Mouse (Mus musculus): ENCODE measurements around the gene Tmco1. TPM values are rescaled to one million over a fixed set of nuclear protein-coding genes. Genes with fewer than 3 reads are reported as not detected.

Gene Tmco1
- polyA plus RNA-seq, 1 experiment from 2014 or later, result 125 TPM

DNA sequence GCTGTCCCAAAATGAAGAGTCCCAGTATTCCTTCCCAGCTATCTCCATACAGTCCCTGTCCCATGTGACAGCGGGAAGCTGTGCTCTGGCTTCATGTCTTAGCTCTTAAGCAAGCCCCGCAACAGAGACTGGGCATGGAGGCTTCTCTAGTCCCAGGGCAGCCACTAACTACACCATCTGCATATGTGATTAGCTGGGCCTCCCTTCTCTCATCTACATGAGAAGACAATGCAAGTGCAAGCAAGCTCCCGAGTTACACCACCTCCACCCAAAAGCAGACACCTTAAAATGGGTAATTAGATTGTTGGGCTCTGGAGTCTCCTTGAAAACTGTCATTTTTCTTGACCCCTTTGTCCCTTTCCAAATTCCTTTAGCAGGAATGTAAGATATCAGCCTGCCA is 26.1 kb upstream of the Tmco1 start:
- H3K27me3 ChIP-seq (ENCODE audit: control insufficient read depth, insufficient read depth, low read depth, low read length), result no peaks in the 10 kb centered on the region
- H3K27ac ChIP-seq (ENCODE audit: low read length), result no peak overlapping the region
- no peak overlapping the region for H3K9ac ChIP-seq (ENCODE audit: low read length)
- H3K4me1 ChIP-seq (replicated peaks; ENCODE audit: control insufficient read depth, insufficient read depth, low read length), result peaks cover 10% of the 10 kb centered on the region
- ATAC-seq (ENCODE audit: low read depth), result no peak
- no peak overlapping the region for H3K4me2 ChIP-seq (ENCODE audit: low read depth, low read length)
- no peak overlapping the region for H3K4me3 ChIP-seq (ENCODE audit: low read length)
- WGBS, result 83% methylated on average over 3 of the region's 3 CpGs
- no peaks in the 10 kb centered on the region for H3K36me3 ChIP-seq (ENCODE audit: control insufficient read depth, insufficient read depth, low read length)
- no peaks in the 10 kb centered on the region for H3K9me3 ChIP-seq (ENCODE audit: control insufficient read depth, low read length)

DNA sequence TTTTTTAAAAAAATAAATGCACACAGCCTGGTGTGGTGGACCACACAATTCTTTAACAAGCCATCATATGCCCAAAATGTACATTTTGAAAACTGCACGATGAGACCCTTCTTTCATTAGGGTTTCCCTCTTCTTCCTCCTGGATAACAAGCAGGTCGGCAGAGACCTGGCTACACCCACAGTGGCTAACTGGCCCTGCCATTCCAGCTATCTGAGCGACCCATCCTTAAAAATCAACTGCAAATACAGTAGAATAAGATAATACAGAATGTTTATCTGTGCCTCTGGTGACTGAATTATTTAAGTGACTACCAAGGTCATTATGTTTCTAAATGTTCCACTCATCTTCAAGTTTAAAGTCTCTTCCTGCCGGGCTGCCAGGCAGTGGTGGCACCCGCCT is 25.4 kb upstream of the Tmco1 start:
- Histone ChIP-seq H3K27me3 (ENCODE audit: control insufficient read depth, insufficient read depth, low read depth, low read length) (no peaks in the 10 kb centered on the region), H3K9ac (ENCODE audit: low read length) (0 out of 2 replicates have a peak overlapping the region, but pooled peaks have one; percentile 17), H3K36me3 (ENCODE audit: control insufficient read depth, insufficient read depth, low read length) (no peaks in the 10 kb centered on the region), H3K4me3 (ENCODE audit: low read length) (peak overlapping the region; percentile 92), H3K4me2 (ENCODE audit: low read depth, low read length) (peak overlapping the region; percentile 77), H3K27ac (ENCODE audit: low read length) (no peak overlapping the region; the same call in 1 of the 2 replicates), H3K9me3 (ENCODE audit: control insufficient read depth, low read length) (no peaks in the 10 kb centered on the region), H3K4me1 (replicated peaks; ENCODE audit: control insufficient read depth, insufficient read depth, low read length) (peaks cover 10% of the 10 kb centered on the region)
- 39% methylated on average over 5 of the region's 5 CpGs for WGBS
- no peak for ATAC-seq (ENCODE audit: low read depth)

DNA sequence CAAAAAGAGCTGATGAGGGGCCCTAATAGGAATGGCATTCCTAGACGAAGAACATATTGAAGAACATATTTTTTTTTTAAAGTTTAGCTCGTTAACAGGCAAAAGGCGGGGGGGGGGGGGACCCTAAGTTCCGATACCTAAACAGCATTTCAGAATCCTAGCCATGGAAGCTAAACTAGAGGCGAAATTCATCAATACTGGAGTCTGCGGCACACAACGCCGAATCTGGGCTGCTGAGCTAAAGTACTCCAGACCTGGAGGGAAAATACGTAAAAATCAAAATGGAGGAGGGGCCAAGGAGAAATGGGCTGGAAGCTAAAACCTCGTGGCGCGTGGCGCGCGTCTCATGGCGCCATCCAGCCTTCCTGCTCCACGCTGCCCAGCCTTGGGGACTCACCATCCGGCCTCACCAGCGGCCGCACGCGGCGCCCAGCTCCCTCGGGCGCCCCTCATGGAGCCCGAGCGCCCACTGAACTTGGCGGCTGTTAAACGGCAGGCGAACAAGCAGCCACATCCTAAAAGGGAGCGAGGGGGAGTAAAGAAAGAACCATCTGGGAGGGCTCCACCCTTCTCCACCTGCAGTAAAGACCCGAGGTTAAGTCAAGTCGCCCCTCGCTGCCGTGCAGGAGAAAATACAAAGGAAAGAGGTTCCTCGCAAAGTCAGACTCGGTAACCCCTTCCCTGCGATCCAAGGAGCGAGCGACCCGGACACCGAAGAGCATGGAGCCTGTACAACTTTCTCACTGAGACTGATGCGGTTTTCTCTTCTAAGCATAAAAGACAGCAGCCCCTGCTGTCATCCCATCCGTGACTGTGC is 24.5 kb upstream of the Tmco1 start:
- peak overlapping the region; percentile 92 for H3K27ac ChIP-seq (ENCODE audit: low read length)
- no peaks in the 10 kb centered on the region for H3K27me3 ChIP-seq (ENCODE audit: control insufficient read depth, insufficient read depth, low read depth, low read length)
- H3K4me3 ChIP-seq (ENCODE audit: low read length), result peak overlapping the region; percentile 92
- H3K4me1 ChIP-seq (replicated peaks; ENCODE audit: control insufficient read depth, insufficient read depth, low read length), result peaks cover 10% of the 10 kb centered on the region
- no peaks in the 10 kb centered on the region for H3K36me3 ChIP-seq (ENCODE audit: control insufficient read depth, insufficient read depth, low read length)
- peak overlapping the region; percentile 88 for H3K9ac ChIP-seq (ENCODE audit: low read length)
- under 1% methylated on average over 44 of the region's 44 CpGs for WGBS
- no peaks in the 10 kb centered on the region for H3K9me3 ChIP-seq (ENCODE audit: control insufficient read depth, low read length)
- peak overlapping the region; percentile 77 for H3K4me2 ChIP-seq (ENCODE audit: low read depth, low read length)
- peak; percentile 43 for ATAC-seq (ENCODE audit: low read depth)

DNA sequence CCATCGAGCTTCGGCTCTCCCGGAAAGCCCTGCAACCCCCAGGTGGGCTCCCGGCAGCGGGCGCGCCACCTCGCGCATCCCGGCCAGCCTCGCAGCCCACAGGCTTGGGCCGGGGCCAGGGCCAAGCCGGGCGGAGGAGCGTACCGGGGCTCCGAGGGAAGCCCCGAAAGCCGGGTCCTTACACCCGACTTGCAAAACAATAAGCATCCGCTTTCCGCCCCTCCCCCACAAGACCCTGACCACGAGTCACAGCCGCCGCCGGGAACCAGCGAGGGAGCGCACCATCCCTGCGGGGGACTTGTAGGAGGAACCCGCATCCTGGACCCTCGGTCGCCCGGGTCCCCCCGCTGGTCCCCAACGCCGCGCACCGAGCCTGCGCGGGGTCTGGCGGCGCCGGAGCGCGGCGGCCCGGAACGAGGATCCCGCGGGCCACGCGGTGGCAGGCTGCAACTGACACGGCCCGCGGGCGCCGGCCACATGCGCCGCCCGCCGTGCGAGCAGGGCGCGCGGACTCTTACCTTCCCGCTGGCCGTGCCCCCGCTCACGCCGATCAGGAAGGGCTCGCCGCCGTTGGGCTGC is 23.8 kb upstream of the Tmco1 start:
- under 1% methylated on average over 68 of the region's 73 CpGs for WGBS

DNA sequence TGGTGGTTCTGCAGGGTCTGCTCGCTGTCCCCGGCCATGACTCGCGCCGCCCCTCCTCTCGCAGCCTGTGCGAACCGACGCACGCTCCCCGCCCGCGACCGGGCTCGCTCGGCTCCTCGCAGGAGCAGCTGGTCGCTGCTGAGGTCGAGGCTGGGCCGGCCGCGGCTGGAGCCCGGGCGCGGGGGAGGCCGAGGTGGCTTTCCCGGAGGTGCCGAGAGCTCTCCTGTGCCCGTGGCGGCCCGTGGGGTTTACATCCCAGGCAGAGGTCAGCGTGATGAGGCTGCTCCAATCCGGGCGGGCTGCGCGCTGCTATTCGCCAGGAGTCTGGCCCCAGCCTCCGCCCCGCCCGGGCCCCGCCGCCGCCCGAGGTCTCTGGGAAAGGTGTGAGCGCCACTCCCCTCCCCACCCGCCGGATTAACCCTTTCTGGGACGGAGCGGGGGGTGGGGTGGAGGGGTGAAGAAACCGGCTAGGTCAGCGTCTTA is 23.3 kb upstream of the Tmco1 start:
- H3K27me3 ChIP-seq (ENCODE audit: control insufficient read depth, insufficient read depth, low read depth, low read length), result peaks cover 3% of the 10 kb centered on the region; the same call in 1 of the 2 replicates
- WGBS, result under 1% methylated on average over 49 of the region's 51 CpGs

More for the DNA sequence above, 23.8 kb upstream of the Tmco1 start:
- Histone ChIP-seq H3K4me2 (ENCODE audit: low read depth, low read length) (peak overlapping the region; percentile 77), H3K27me3 (ENCODE audit: control insufficient read depth, insufficient read depth, low read depth, low read length) (no peaks in the 10 kb centered on the region), H3K9ac (ENCODE audit: low read length) (peak overlapping the region; percentile 88), H3K27ac (ENCODE audit: low read length) (peak overlapping the region; percentile 92), H3K4me3 (ENCODE audit: low read length) (peak overlapping the region; percentile 92), H3K4me1 (replicated peaks; ENCODE audit: control insufficient read depth, insufficient read depth, low read length) (peaks cover 10% of the 10 kb centered on the region), H3K36me3 (ENCODE audit: control insufficient read depth, insufficient read depth, low read length) (no peaks in the 10 kb centered on the region), H3K9me3 (ENCODE audit: control insufficient read depth, low read length) (no peaks in the 10 kb centered on the region)
- ATAC-seq (ENCODE audit: low read depth), result peak; percentile 55

DNA sequence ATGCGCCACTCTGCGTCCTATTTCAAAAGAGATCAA is 23.0 kb upstream of the Tmco1 start, which contains the start of gene Uck2:
Gene Uck2 (minus strand): TSS at position 1 of the 36 bp plus-strand sequence.
- no peaks in the 10 kb centered on the region for H3K36me3 ChIP-seq (ENCODE audit: control insufficient read depth, insufficient read depth, low read length)
- H3K27me3 ChIP-seq (ENCODE audit: control insufficient read depth, insufficient read depth, low read depth, low read length), result peaks cover 3% of the 10 kb centered on the region; the same call in 1 of the 2 replicates
- H3K9ac ChIP-seq (ENCODE audit: low read length), result peak within 1 kb of the TSS; percentile 88
- H3K9me3 ChIP-seq (ENCODE audit: control insufficient read depth, low read length), result no peaks in the 10 kb centered on the region
- H3K4me3 ChIP-seq (ENCODE audit: low read length), result peak within 1 kb of the TSS; percentile 92
- no peak for ATAC-seq (ENCODE audit: low read depth)
- peaks cover 16% of the 10 kb centered on the region for H3K4me1 ChIP-seq (replicated peaks; ENCODE audit: control insufficient read depth, insufficient read depth, low read length)
- WGBS, result 0% methylated on average over 2 of the region's 2 CpGs
- peak within 1 kb of the TSS; percentile 77 for H3K4me2 ChIP-seq (ENCODE audit: low read depth, low read length)
- H3K27ac ChIP-seq (ENCODE audit: low read length), result peak within 1 kb of the TSS; percentile 92

More for the DNA sequence above, 23.3 kb upstream of the Tmco1 start:
- Histone ChIP-seq H3K4me2 (ENCODE audit: low read depth, low read length) (peak overlapping the region; percentile 77), H3K9ac (ENCODE audit: low read length) (peak overlapping the region; percentile 88), H3K36me3 (ENCODE audit: control insufficient read depth, insufficient read depth, low read length) (no peaks in the 10 kb centered on the region), H3K4me3 (ENCODE audit: low read length) (peak overlapping the region; percentile 92), H3K4me1 (replicated peaks; ENCODE audit: control insufficient read depth, insufficient read depth, low read length) (peaks cover 14% of the 10 kb centered on the region), H3K9me3 (ENCODE audit: control insufficient read depth, low read length) (no peaks in the 10 kb centered on the region), H3K27ac (ENCODE audit: low read length) (peak overlapping the region; percentile 92)
- ATAC-seq (ENCODE audit: low read depth), result peak; percentile 92

DNA sequence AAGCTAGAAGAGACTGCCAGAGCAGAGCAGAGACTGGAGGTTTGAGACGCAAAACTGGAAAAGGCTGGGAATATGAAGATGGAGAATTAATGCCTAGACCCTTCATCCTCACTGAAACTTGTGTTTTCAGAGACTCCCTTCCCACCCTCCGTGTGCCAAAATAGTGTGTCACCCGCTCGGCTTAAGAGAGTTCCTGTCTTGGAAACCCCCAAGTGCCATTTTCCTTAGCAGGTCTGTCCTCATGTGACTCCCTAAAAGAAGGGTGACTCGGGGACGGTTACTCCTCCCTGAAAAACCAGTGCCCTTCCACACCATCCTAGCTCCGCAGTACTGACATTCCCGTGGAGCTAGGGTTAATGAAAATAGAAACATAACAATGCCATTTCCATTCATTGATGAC is 22.8 kb upstream of the Tmco1 start:
- no peaks in the 10 kb centered on the region for H3K9me3 ChIP-seq (ENCODE audit: control insufficient read depth, low read length)
- peaks cover 3% of the 10 kb centered on the region; the same call in 1 of the 2 replicates for H3K27me3 ChIP-seq (ENCODE audit: control insufficient read depth, insufficient read depth, low read depth, low read length)
- H3K4me1 ChIP-seq (replicated peaks; ENCODE audit: control insufficient read depth, insufficient read depth, low read length), result peaks cover 17% of the 10 kb centered on the region
- peak overlapping the region; percentile 88 for H3K9ac ChIP-seq (ENCODE audit: low read length)
- peak overlapping the region; percentile 92 for H3K4me3 ChIP-seq (ENCODE audit: low read length)
- peak overlapping the region; percentile 77 for H3K4me2 ChIP-seq (ENCODE audit: low read depth, low read length)
- WGBS, result 2% methylated on average over 8 of the region's 8 CpGs
- H3K27ac ChIP-seq (ENCODE audit: low read length), result peak overlapping the region; percentile 92; the same call in 1 of the 2 replicates
- ATAC-seq (ENCODE audit: low read depth), result no peak
- H3K36me3 ChIP-seq (ENCODE audit: control insufficient read depth, insufficient read depth, low read length), result no peaks in the 10 kb centered on the region

DNA sequence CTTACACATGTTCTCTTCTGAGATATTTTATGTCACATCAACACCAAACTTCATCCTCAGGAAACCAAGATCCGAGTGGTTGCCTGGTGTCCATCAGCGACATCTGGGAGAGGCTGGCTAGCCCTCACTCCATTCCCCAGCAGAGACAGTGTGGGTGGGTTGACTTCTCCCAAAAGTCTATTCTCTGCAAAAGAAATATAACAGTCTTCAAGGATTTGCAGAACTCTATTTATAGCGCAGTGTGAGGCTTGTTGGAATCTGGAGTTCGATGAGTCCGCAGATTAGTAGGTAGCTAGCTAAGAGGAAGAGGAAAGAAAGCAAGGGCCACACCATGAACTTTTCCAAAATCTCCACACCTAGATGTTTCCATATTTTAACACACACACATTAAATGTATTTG is 21.0 kb upstream of the Tmco1 start:
- Histone ChIP-seq H3K27me3 (ENCODE audit: control insufficient read depth, insufficient read depth, low read depth, low read length) (peaks cover 3% of the 10 kb centered on the region; the same call in 1 of the 2 replicates), H3K9ac (ENCODE audit: low read length) (no peak overlapping the region), H3K36me3 (ENCODE audit: control insufficient read depth, insufficient read depth, low read length) (no peaks in the 10 kb centered on the region), H3K4me3 (ENCODE audit: low read length) (no peak overlapping the region), H3K4me1 (replicated peaks; ENCODE audit: control insufficient read depth, insufficient read depth, low read length) (peaks cover 17% of the 10 kb centered on the region), H3K9me3 (ENCODE audit: control insufficient read depth, low read length) (no peaks in the 10 kb centered on the region), H3K4me2 (ENCODE audit: low read depth, low read length) (no peak overlapping the region), H3K27ac (ENCODE audit: low read length) (no peak overlapping the region)
- WGBS, result 82% methylated on average over 5 of the region's 5 CpGs
- no peak for ATAC-seq (ENCODE audit: low read depth)

DNA sequence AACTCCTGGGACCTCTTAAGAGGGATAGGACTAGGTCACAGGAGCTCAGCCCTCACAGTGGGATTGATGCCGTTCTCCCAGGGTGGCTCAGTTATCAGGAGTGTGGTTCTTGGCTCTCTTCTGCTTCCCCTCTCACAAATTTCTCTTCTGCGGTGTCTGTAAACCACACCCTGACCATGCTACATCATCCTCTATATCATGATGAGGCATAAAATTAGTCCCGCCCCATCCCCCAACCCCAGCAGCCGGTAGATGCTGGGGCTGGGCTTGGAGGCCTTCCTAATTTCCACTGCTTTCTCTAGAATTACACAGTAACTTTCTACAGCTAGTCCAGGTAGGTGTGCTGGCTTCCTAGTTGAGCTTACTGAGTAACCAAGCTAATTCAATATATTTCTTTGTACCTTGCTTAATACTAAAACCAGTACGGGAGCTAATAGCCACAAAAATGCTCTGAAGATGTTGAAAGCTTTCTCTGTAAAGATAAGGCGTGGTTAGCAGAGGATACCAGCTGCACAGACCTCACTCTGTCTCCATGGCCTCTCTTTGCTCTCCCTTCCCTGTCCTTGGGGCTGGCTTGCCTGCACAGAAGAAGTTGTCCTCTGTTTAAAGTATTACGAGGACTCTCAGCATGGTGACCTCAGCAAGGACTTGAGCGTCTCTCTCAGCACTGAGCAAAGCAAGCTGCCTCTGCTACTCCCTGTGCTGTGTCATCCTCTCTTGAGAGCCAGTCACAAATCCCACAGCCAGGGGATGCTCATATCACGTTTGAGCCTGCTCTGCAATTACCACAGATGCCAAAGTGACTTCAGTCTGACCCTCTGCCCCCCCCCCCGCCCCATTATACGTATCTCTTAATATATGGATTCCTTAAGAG is 19.3 kb upstream of the Tmco1 start:
- WGBS, result 34% methylated on average over 11 of the region's 11 CpGs
- Histone ChIP-seq H3K9me3 (ENCODE audit: control insufficient read depth, low read length) (no peaks in the 10 kb centered on the region), H3K9ac (ENCODE audit: low read length) (no peak overlapping the region), H3K4me1 (replicated peaks; ENCODE audit: control insufficient read depth, insufficient read depth, low read length) (peaks cover 14% of the 10 kb centered on the region), H3K36me3 (ENCODE audit: control insufficient read depth, insufficient read depth, low read length) (no peaks in the 10 kb centered on the region), H3K4me3 (ENCODE audit: low read length) (no peak overlapping the region), H3K4me2 (ENCODE audit: low read depth, low read length) (no peak overlapping the region), H3K27me3 (ENCODE audit: control insufficient read depth, insufficient read depth, low read depth, low read length) (peaks cover 3% of the 10 kb centered on the region; the same call in 1 of the 2 replicates), H3K27ac (ENCODE audit: low read length) (no peak overlapping the region)
- no peak for ATAC-seq (ENCODE audit: low read depth)

Measured in lung, embryonic 16.5 days (tissue).